Mouse (Mus musculus): ENCODE results near the gene Pum3. TPM values are rescaled to one million over a fixed set of nuclear protein-coding genes. Genes with fewer than 3 reads are reported as not detected.

The Pum3 gene
- polyA plus RNA-seq, 1 experiment from 2014 or later: 49.9 TPM

GRCm38 (mm10) chr19:27425656-27426055 is 4.0 kb downstream of the Pum3 start:
- H3K9ac ChIP-seq: no peak overlapping the region
- H3K4me3 ChIP-seq: no peak overlapping the region
- 64% methylated on average over 7 of the region's 7 CpGs for WGBS
- H3K27me3 ChIP-seq: no peaks in the 10 kb centered on the region
- no peaks in the 10 kb centered on the region for H3K9me3 ChIP-seq (replicated peaks)
- H3K4me2 ChIP-seq: no peak overlapping the region
- ATAC-seq (replicated peaks; ENCODE audit: insufficient number of reproducible peaks, insufficient read depth, low FRiP score, low read depth): no peak
- no peak overlapping the region for H3K27ac ChIP-seq
- H3K36me3 ChIP-seq: peaks cover 45% of the 10 kb centered on the region
- H3K4me1 ChIP-seq (replicated peaks): peaks cover 10% of the 10 kb centered on the region

- Histone ChIP-seq H3K9ac (no peak overlapping the region), H3K36me3 (peaks cover 76% of the 10 kb centered on the region), H3K27ac (no peak overlapping the region), H3K4me1 (replicated peaks) (no peaks in the 10 kb centered on the region), H3K4me2 (no peak overlapping the region), H3K4me3 (no peak overlapping the region), H3K27me3 (no peaks in the 10 kb centered on the region), H3K9me3 (replicated peaks) (no peaks in the 10 kb centered on the region)
- ATAC-seq (replicated peaks; ENCODE audit: insufficient number of reproducible peaks, insufficient read depth, low FRiP score, low read depth): no peak
- 91% methylated on average over 4 of the region's 4 CpGs for WGBS
Observed at GRCm38 (mm10) chr19:27417375-27417774, 12.2 kb downstream of the Pum3 start.

DNA sequence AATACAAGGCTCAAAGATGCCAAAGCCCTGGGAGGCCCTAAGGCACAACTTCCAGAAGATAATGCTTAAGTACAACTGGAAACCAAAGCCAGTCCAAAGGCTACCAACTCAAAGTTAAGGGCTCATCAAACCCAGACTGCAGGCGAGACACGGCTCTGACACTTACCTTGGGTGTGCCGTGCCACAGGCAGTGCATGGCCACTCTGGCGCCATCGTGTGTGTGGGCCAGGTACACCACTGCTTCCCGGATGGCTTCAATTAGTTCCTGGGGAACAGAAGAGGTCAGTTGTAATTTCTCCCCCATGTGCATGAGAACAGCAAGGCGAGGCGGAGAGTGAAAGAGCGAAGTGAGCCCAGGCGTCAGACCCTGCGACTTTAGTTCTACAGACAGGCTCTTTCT is 13.1 kb downstream of the Pum3 start:
- Histone ChIP-seq H3K27ac (no peak overlapping the region), H3K4me1 (replicated peaks) (no peaks in the 10 kb centered on the region), H3K9ac (no peak overlapping the region), H3K4me3 (no peak overlapping the region), H3K4me2 (no peak overlapping the region), H3K9me3 (replicated peaks) (no peaks in the 10 kb centered on the region), H3K36me3 (peaks cover 73% of the 10 kb centered on the region), H3K27me3 (no peaks in the 10 kb centered on the region)
- ATAC-seq (replicated peaks; ENCODE audit: insufficient number of reproducible peaks, insufficient read depth, low FRiP score, low read depth): no peak
- WGBS: 64% methylated on average over 11 of the region's 11 CpGs

- whole genome bisulfite sequencing: 85% methylated on average over 4 of the region's 4 CpGs
- no peak overlapping the region for H3K9ac ChIP-seq
- peaks cover 26% of the 10 kb centered on the region for H3K36me3 ChIP-seq
- ATAC-seq (replicated peaks; ENCODE audit: insufficient number of reproducible peaks, insufficient read depth, low FRiP score, low read depth): no peak
- no peaks in the 10 kb centered on the region for H3K9me3 ChIP-seq (replicated peaks)
- peaks cover 15% of the 10 kb centered on the region for H3K4me1 ChIP-seq (replicated peaks)
- H3K4me3 ChIP-seq: no peak overlapping the region
- no peak overlapping the region for H3K27ac ChIP-seq
- H3K27me3 ChIP-seq: no peaks in the 10 kb centered on the region
- H3K4me2 ChIP-seq: no peak overlapping the region
Observed at GRCm38 (mm10) chr19:27411340-27411739, 18.3 kb downstream of the Pum3 start.

GRCm38 (mm10) chr19:27410751-27411150 is 18.9 kb downstream of the Pum3 start:
- WGBS: 57% methylated on average over 4 of the region's 4 CpGs

GRCm38 (mm10) chr19:27409782-27410181 is 19.8 kb downstream of the Pum3 start:
- no peaks in the 10 kb centered on the region for H3K27me3 ChIP-seq
- H3K4me1 ChIP-seq (replicated peaks): peaks cover 15% of the 10 kb centered on the region
- 0 out of 2 replicates have a peak overlapping the region, but pooled peaks have one; percentile 2 for H3K4me2 ChIP-seq
- H3K9me3 ChIP-seq (replicated peaks): no peaks in the 10 kb centered on the region
- H3K4me3 ChIP-seq: no peak overlapping the region
- H3K27ac ChIP-seq: no peak overlapping the region
- no peak overlapping the region for H3K9ac ChIP-seq
- ATAC-seq (replicated peaks; ENCODE audit: insufficient number of reproducible peaks, insufficient read depth, low FRiP score, low read depth): no peak
- peaks cover 13% of the 10 kb centered on the region; the same call in 1 of the 2 replicates for H3K36me3 ChIP-seq

More at GRCm38 (mm10) chr19:27410751-27411150, 18.9 kb downstream of the Pum3 start:
- no peak for ATAC-seq (replicated peaks; ENCODE audit: insufficient number of reproducible peaks, insufficient read depth, low FRiP score, low read depth)
- Histone ChIP-seq H3K4me2 (no peak overlapping the region), H3K27ac (no peak overlapping the region), H3K4me3 (no peak overlapping the region), H3K9ac (no peak overlapping the region), H3K27me3 (no peaks in the 10 kb centered on the region), H3K9me3 (replicated peaks) (no peaks in the 10 kb centered on the region), H3K36me3 (peaks cover 21% of the 10 kb centered on the region), H3K4me1 (replicated peaks) (peaks cover 15% of the 10 kb centered on the region)

DNA sequence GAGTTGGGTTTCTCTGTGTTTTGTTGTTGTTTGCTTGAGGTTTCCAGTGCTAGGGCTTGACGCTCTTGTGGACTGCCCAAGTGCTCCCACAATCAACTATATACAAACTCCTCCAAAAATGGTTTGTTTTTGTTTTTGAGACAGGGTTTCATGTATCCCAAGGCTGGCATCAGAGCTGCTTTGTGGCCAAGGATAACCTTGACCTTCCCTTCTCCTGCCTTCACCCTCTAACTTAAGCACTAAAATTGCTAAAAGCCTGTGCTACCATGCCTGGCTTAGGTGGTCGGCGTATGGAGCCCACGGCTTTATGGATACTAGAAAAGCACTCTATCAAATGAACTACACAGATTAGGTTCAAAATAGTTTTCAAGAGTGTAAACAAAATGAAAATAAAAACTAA is 20.4 kb downstream of the Pum3 start:
- Histone ChIP-seq H3K36me3 (peaks cover 10% of the 10 kb centered on the region; the same call in 1 of the 2 replicates), H3K27ac (no peak overlapping the region), H3K4me3 (no peak overlapping the region), H3K4me1 (replicated peaks) (peaks cover 15% of the 10 kb centered on the region), H3K9ac (no peak overlapping the region), H3K27me3 (no peaks in the 10 kb centered on the region), H3K4me2 (no peak overlapping the region), H3K9me3 (replicated peaks) (no peaks in the 10 kb centered on the region)
- WGBS: 94% methylated on average over 4 of the region's 4 CpGs
- ATAC-seq (replicated peaks; ENCODE audit: insufficient number of reproducible peaks, insufficient read depth, low FRiP score, low read depth): no peak

DNA sequence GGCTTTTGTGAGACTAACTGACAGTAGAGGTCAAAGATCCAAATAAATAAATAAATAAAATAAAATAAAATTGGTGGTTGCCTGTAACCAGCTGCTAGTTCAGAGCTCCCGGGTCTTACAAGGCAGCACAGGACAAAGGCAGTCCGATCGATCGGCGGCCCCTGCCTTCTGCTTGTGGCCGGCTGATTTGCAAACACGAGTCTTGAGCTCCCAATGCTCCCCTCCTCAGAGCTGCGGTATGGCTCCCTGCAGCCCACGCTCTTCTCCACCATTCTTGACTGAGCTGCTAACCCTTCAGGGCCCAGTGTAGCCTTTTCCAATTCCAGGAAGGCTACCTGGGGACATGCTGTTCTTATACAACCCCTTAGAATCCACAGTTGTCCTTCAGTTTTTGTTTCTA is 31.8 kb downstream of the Pum3 start:
- Histone ChIP-seq H3K27me3 (no peaks in the 10 kb centered on the region), H3K9ac (no peak overlapping the region), H3K4me1 (replicated peaks) (peaks cover 8% of the 10 kb centered on the region; the same call in 1 of the 2 replicates), H3K36me3 (peaks cover 42% of the 10 kb centered on the region), H3K4me2 (no peak overlapping the region), H3K9me3 (replicated peaks) (no peaks in the 10 kb centered on the region), H3K4me3 (no peak overlapping the region), H3K27ac (no peak overlapping the region)
- no peak for ATAC-seq (replicated peaks; ENCODE audit: insufficient number of reproducible peaks, insufficient read depth, low FRiP score, low read depth)
- WGBS: 92% methylated on average over 9 of the region's 9 CpGs

- H3K4me1 ChIP-seq (replicated peaks): peaks cover 8% of the 10 kb centered on the region; the same call in 1 of the 2 replicates
- H3K9ac ChIP-seq: no peak overlapping the region
- H3K36me3 ChIP-seq: peaks cover 42% of the 10 kb centered on the region
- H3K4me3 ChIP-seq: no peak overlapping the region
- no peak for ATAC-seq (replicated peaks; ENCODE audit: insufficient number of reproducible peaks, insufficient read depth, low FRiP score, low read depth)
- no peaks in the 10 kb centered on the region for H3K27me3 ChIP-seq
- H3K4me2 ChIP-seq: no peak overlapping the region
- WGBS: 82% methylated on average over 5 of the region's 5 CpGs
- H3K27ac ChIP-seq: 0 out of 2 replicates have a peak overlapping the region, but pooled peaks have one; percentile 33
- H3K9me3 ChIP-seq (replicated peaks): no peaks in the 10 kb centered on the region
Observed at GRCm38 (mm10) chr19:27397223-27397622, 32.4 kb downstream of the Pum3 start.

- ATAC-seq (replicated peaks; ENCODE audit: insufficient number of reproducible peaks, insufficient read depth, low FRiP score, low read depth): peak; percentile 53; the same call in 1 of the 2 replicates
- 63% methylated on average over 2 of the region's 2 CpGs for WGBS
- peaks cover 40% of the 10 kb centered on the region for H3K36me3 ChIP-seq
- peaks cover 8% of the 10 kb centered on the region; the same call in 1 of the 2 replicates for H3K4me1 ChIP-seq (replicated peaks)
- H3K27me3 ChIP-seq: no peaks in the 10 kb centered on the region
- 0 out of 2 replicates have a peak overlapping the region, but pooled peaks have one; percentile 33 for H3K27ac ChIP-seq
- no peak overlapping the region for H3K4me2 ChIP-seq
- H3K9ac ChIP-seq: no peak overlapping the region
- H3K9me3 ChIP-seq (replicated peaks): no peaks in the 10 kb centered on the region
- H3K4me3 ChIP-seq: no peak overlapping the region
Observed at GRCm38 (mm10) chr19:27396719-27397118, 32.9 kb downstream of the Pum3 start.

DNA sequence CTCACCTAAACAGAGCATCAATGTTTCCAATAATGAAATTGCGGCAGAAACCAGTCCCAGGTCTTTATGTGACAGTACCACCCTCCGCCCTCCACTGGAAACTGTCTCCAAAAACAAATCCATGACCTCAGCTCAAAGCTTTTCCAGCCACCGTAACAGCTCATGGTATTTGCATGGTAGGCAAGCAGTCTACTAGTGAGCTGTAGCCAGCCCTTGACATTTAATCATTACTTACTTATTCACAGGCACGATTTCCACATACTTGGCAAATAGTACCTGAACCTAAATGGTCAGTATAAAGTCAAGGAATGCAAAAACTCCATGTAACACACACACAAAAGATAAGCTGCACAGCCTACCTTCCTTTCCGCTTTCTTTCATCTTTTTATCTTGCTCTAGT is 33.7 kb downstream of the Pum3 start:
- no peaks in the 10 kb centered on the region for H3K27me3 ChIP-seq
- H3K4me3 ChIP-seq: no peak overlapping the region
- H3K36me3 ChIP-seq: peaks cover 33% of the 10 kb centered on the region
- H3K9me3 ChIP-seq (replicated peaks): no peaks in the 10 kb centered on the region
- no peak overlapping the region for H3K9ac ChIP-seq
- no peak overlapping the region for H3K4me2 ChIP-seq
- WGBS: 63% methylated on average over 5 of the region's 5 CpGs
- H3K4me1 ChIP-seq (replicated peaks): peaks cover 8% of the 10 kb centered on the region; the same call in 1 of the 2 replicates
- no peak overlapping the region for H3K27ac ChIP-seq
- no peak for ATAC-seq (replicated peaks; ENCODE audit: insufficient number of reproducible peaks, insufficient read depth, low FRiP score, low read depth)

DNA sequence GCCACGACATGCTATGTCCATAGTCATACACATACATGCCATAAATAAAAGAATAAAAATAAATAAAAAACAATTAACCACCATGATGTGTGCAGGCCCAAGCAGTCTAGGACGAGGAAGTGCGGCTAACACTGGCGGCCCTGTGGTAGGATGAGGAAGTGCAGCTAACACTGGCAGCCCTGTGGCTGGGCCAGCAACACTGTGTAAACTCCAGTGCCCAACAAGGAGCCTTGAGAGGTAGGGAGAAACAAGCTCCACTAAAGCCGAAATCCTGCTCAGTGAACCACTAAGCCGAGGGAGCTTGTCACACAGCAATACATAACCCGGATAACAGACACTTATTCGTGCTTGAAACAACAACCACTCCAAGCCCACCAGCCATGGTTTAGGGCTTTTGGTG is 34.1 kb downstream of the Pum3 start:
- ATAC-seq (replicated peaks; ENCODE audit: insufficient number of reproducible peaks, insufficient read depth, low FRiP score, low read depth): no peak
- 83% methylated on average over 8 of the region's 8 CpGs for WGBS
- H3K36me3 ChIP-seq: peaks cover 29% of the 10 kb centered on the region

More for the DNA sequence above, 34.1 kb downstream of the Pum3 start:
- no peak overlapping the region for H3K4me2 ChIP-seq
- H3K9ac ChIP-seq: no peak overlapping the region
- no peak overlapping the region for H3K27ac ChIP-seq
- H3K27me3 ChIP-seq: no peaks in the 10 kb centered on the region
- H3K4me3 ChIP-seq: no peak overlapping the region
- H3K9me3 ChIP-seq (replicated peaks): no peaks in the 10 kb centered on the region
- H3K4me1 ChIP-seq (replicated peaks): peaks cover 8% of the 10 kb centered on the region; the same call in 1 of the 2 replicates
